ENCODE assay signal across 1 mouse cellular context in the genomic region with DNA sequence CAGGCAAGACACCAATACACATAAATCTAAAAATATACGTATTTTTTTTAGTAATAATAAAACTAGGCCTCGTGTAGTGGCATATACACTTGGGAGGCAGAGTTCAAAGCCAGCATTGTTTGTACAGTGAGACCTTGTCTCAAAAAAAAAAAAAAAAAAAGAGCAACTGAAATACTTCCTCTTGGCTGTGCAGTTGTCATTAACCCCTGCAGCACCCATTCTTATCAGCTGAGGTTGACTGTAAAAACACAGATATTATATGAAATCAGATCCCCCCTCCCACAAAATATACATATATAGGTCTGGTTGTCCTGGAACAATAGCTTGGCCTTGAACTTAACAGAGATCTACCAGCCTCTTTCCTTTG.
A peak's percentile ranks its signal among the peaks of the same experiment; 100 is the strongest.
TF ChIP-seq lines count a peak whose summit lies in the region.

No protein-coding gene starts in this region.

TF ChIP-seq in CH12.LX, 34 proteins besides CTCF, POLR2A, EP300 and RAD21:
- TF ChIP-seq ZNF384 (IDR thresholded peaks at IDR 0.05; ENCODE audit: low read depth, low read length), result peak; percentile 65
- no peak for TF ChIP-seq PAX5 (IDR thresholded peaks at IDR 0.05; ENCODE audit: low read length)
TF ChIP-seq in CH12.LX: peak in this region for 1.
